Mouse (Mus musculus) Patski (cell line): ENCODE data around the gene Sh3pxd2a. TPM values are rescaled to one million over a fixed set of nuclear protein-coding genes. Genes with fewer than 3 reads are reported as not detected.

Experiments
- ATAC-seq: fragments of 100-300 bp; one replicate; pipeline ENCODE4 v1.8.0; 2021
- CTCF ChIA-PET: fragments of 350-600 bp; sonication (Branson Sonifier 250); formaldehyde crosslinking; loops from one replicate; lab custom pipeline; 2022; ENCODE audit warnings: inconsistent platforms; lab: Charles Lee
- POLR2A ChIA-PET: fragments of 350-600 bp; sonication (Branson Sonifier 250); formaldehyde crosslinking; loops from one replicate; lab custom pipeline; 2022; ENCODE audit warnings: antibody characterized with exemption, inconsistent platforms; lab: Charles Lee
- DNase-seq: peaks from one replicate; pipeline ENCODE4 v3.0.0-alpha.2; 2011; ENCODE audit warnings: low read depth, low spot score
- H3K27me3 ChIP-seq: fragments of 371-371 bp; one replicate; pipeline ENCODE4 v1.5.1; 2021
- CTCF ChIP-seq: fragments of 100-300 bp; IDR thresholded peaks from one replicate; pipeline ENCODE4 v1.5.1; 2021
- in situ Hi-C: fragments of 300-500 bp; cut with MboI; formaldehyde crosslinking; loops from 3 replicates; pipeline ENCODE4 v1.11.1; 2018; ENCODE audit warnings: low pct_unique_long_range_greater_than_20kb, mixed read lengths
- polyA plus RNA-seq: library from polyadenylated mRNA; unstranded; gene quantifications from one replicate; pipeline ENCODE4 v1.2.3, GENCODE M21; 2021

Gene Sh3pxd2a
- polyA plus RNA-seq, 1 experiment from 2014 or later, result 37.3 TPM

GRCm38 (mm10) chr19:47276730-47277129 is 187.5 kb downstream of the Sh3pxd2a start:
- in situ Hi-C loops, result no loop called here
- ChIA-PET CTCF (interaction anchor here (1.6 to 2.8 kb wide), 2 partner anchors 61 to 80 kb away, joined by 3 to 10 read pairs; no protein-coding TSS in a partner anchor), POLR2A (no interaction called here)
- no peaks in the 10 kb centered on the region for H3K27me3 ChIP-seq
- no peak for TF ChIP-seq CTCF
- ATAC-seq, result no peak
- no peak for DNase-seq

- no peak for ATAC-seq
- POLR2A ChIA-PET, result interaction anchor here (0.7 to 1.4 kb wide), 3 partner anchors 55 to 140 kb away, joined by 3 to 5 read pairs (median 3); no protein-coding TSS in a partner anchor
These were observed 193.7 kb downstream of the Sh3pxd2a start for GRCm38 (mm10) chr19:47270520-47270919.

GRCm38 (mm10) chr19:47269729-47270128 is 194.5 kb downstream of the Sh3pxd2a start:
- POLR2A ChIA-PET, result interaction anchor here (1.1 to 1.4 kb wide), 2 partner anchors 56 to 68 kb away, joined by 3 read pairs; no protein-coding TSS in a partner anchor
- DNase-seq, result no peak
- H3K27me3 ChIP-seq, result no peaks in the 10 kb centered on the region

More at GRCm38 (mm10) chr19:47270520-47270919, 193.7 kb downstream of the Sh3pxd2a start:
- H3K27me3 ChIP-seq, result no peaks in the 10 kb centered on the region
- TF ChIP-seq CTCF, result no peak
- in situ Hi-C loops, result loop anchor here (5.0 kb wide), 1 partner anchor 62 kb away; no protein-coding TSS in a partner anchor
- CTCF ChIA-PET, result interaction anchor here (1.2 to 7.7 kb wide), 5 partner anchors 10 to 73 kb away, joined by 3 to 55 read pairs (median 4); no protein-coding TSS in a partner anchor
- DNase-seq, result no peak

GRCm38 (mm10) chr19:47267066-47267465 is 197.1 kb downstream of the Sh3pxd2a start:
- CTCF ChIA-PET, result interaction anchor here (7.7 kb wide), 1 partner anchor 72 kb away, joined by 55 read pairs; no protein-coding TSS in a partner anchor
- POLR2A ChIA-PET, result no interaction called here
- no peak for DNase-seq
- in situ Hi-C loops, result no loop called here
- H3K27me3 ChIP-seq, result no peaks in the 10 kb centered on the region
- no peak for TF ChIP-seq CTCF
- ATAC-seq, result no peak

More at GRCm38 (mm10) chr19:47269729-47270128, 194.5 kb downstream of the Sh3pxd2a start:
- CTCF ChIA-PET, result interaction anchor here (1.0 to 7.7 kb wide), 7 partner anchors 25 to 74 kb away, joined by 3 to 55 read pairs (median 4); no protein-coding TSS in a partner anchor
- no peak for ATAC-seq
- no peak for TF ChIP-seq CTCF
- in situ Hi-C loops, result loop anchor here (5.0 kb wide), 1 partner anchor 63 kb away; no protein-coding TSS in a partner anchor

GRCm38 (mm10) chr19:47266070-47266801 is 198.0 kb downstream of the Sh3pxd2a start:
- DNase-seq (no peak), ATAC-seq (no peak)
- ChIA-PET POLR2A (no interaction called here), CTCF (interaction anchor here (7.7 kb wide), 1 partner anchor 73 kb away, joined by 55 read pairs; no protein-coding TSS in a partner anchor)
- H3K27me3 ChIP-seq, result no peaks in the 10 kb centered on the region
- in situ Hi-C loops, result no loop called here
- no peak for TF ChIP-seq CTCF

GRCm38 (mm10) chr19:47264322-47265092 is 199.7 kb downstream of the Sh3pxd2a start:
- peak; percentile 17 for DNase-seq
- no peaks in the 10 kb centered on the region for H3K27me3 ChIP-seq
- in situ Hi-C loops, result no loop called here
- ChIA-PET POLR2A (no interaction called here), CTCF (interaction anchor here (0.7 to 2.1 kb wide), 6 partner anchors 10 to 87 kb away, joined by 3 to 8 read pairs (median 4); partner anchors contain the start of gene Neurl1a)
- ATAC-seq, result peak; percentile 60
- no peak for TF ChIP-seq CTCF

- H3K27me3 ChIP-seq, result no peaks in the 10 kb centered on the region
- TF ChIP-seq CTCF, result no peak
- DNase-seq (no peak), ATAC-seq (no peak)
- in situ Hi-C loops, result no loop called here
- ChIA-PET POLR2A (no interaction called here), CTCF (interaction anchor here (0.7 to 2.1 kb wide), 6 partner anchors 9 to 86 kb away, joined by 3 to 8 read pairs (median 4); partner anchors contain the start of gene Neurl1a)
These were observed 200.6 kb downstream of the Sh3pxd2a start for GRCm38 (mm10) chr19:47263621-47264020.

GRCm38 (mm10) chr19:47261196-47261595 is 203.0 kb downstream of the Sh3pxd2a start:
- ChIA-PET CTCF (interaction anchor here (2.7 kb wide), 1 partner anchor 77 kb away, joined by 11 read pairs; no protein-coding TSS in a partner anchor), POLR2A (interaction anchor here (0.6 to 0.9 kb wide), 2 partner anchors 79 to 84 kb away, joined by 3 read pairs; no protein-coding TSS in a partner anchor)
- TF ChIP-seq CTCF, result no peak
- DNase-seq (no peak), ATAC-seq (no peak)
- in situ Hi-C loops, result no loop called here
- H3K27me3 ChIP-seq, result no peaks in the 10 kb centered on the region

- in situ Hi-C loops, result loop anchor here (5.0 kb wide), 1 partner anchor 82 kb away; the partner anchor contains the start of gene Neurl1a
- no peaks in the 10 kb centered on the region for H3K27me3 ChIP-seq
- no peak for DNase-seq
- POLR2A ChIA-PET, result no interaction called here
- TF ChIP-seq CTCF, result no peak
- peak; percentile 18 for ATAC-seq
- CTCF ChIA-PET, result interaction anchor here (0.7 to 1.5 kb wide), 10 partner anchors 13 to 115 kb away, joined by 3 to 6 read pairs (median 3); no protein-coding TSS in a partner anchor
These were observed 204.6 kb downstream of the Sh3pxd2a start for GRCm38 (mm10) chr19:47259581-47259980.

- DNase-seq, result no peak
- CTCF ChIA-PET, result interaction anchor here (1.0 to 1.9 kb wide), 4 partner anchors 8 to 83 kb away, joined by 3 to 4 read pairs (median 4); no protein-coding TSS in a partner anchor
- no peak for TF ChIP-seq CTCF
- no peak for ATAC-seq
- H3K27me3 ChIP-seq, result peaks cover 2% of the 10 kb centered on the region
- in situ Hi-C loops, result loop anchor here (5.0 kb wide), 1 partner anchor 79 kb away; the partner anchor contains the start of gene Neurl1a
- POLR2A ChIA-PET, result no interaction called here
These were observed 208.3 kb downstream of the Sh3pxd2a start for GRCm38 (mm10) chr19:47255919-47256318.
